Mouse (Mus musculus) midbrain, embryonic 10.5 days (tissue): ENCODE measurements around the gene Znrf3. TPM values are rescaled to one million over a fixed set of nuclear protein-coding genes. Genes with fewer than 3 reads are reported as not detected.

Source experiments
- DNase-seq: peaks from one replicate; pipeline ENCODE4 v3.0.0-alpha.2; 2017; ENCODE audit warnings: low spot score
- H3K27ac ChIP-seq: fragments of 300-500 bp; sonication (generic); replicated peaks from 2 replicates; pipeline ENCODE4 v1.5.1; 2016; ENCODE audit warnings: mild to moderate bottlenecking
- H3K27me3 ChIP-seq: fragments of 300-500 bp; sonication (generic); 2 replicates; pipeline ENCODE4 v1.6.1; 2016; ENCODE audit warnings: low read depth, mild to moderate bottlenecking; ENCODE audit not compliant: poor library complexity, severe bottlenecking
- H3K36me3 ChIP-seq: fragments of 300-500 bp; sonication (generic); 2 replicates; pipeline ENCODE4 v1.6.1; 2016; ENCODE audit warnings: mild to moderate bottlenecking, moderate library complexity
- H3K4me1 ChIP-seq: fragments of 300-500 bp; sonication (generic); 2 replicates; pipeline ENCODE4 v1.6.1; 2016
- H3K4me3 ChIP-seq: fragments of 300-500 bp; sonication (generic); 2 replicates; pipeline ENCODE4 v1.5.1; 2016; ENCODE audit warnings: mild to moderate bottlenecking, moderate library complexity
- H3K9me3 ChIP-seq: fragments of 300-500 bp; sonication (generic); replicated peaks from 2 replicates; pipeline ENCODE4 v1.6.1; 2016; ENCODE audit warnings: mild to moderate bottlenecking
- WGBS: fragments of 180-500 bp; shearing (Covaris S2); methylation state at CpG from one replicate; pipeline ENCODE4 v1.1.7; 2016; 5-methylcytosine and 5-hydroxymethylcytosine counted together
- polyA plus RNA-seq: library from polyadenylated mRNA; unstranded; fragments of >200 nt; fragmentation: Nextera tagmentation; extraction: Ambion mirVana; gene quantifications from 2 replicates; pipeline ENCODE4 v1.2.1, GENCODE M21; 2016

Znrf3 gene
- polyA plus RNA-seq, 1 experiment from 2014 or later: 12.2 TPM

- Histone ChIP-seq H3K4me3 (no peak overlapping the region), H3K27ac (no peak overlapping the region), H3K4me1 (peaks cover 20% of the 10 kb centered on the region), H3K9me3 (no peaks in the 10 kb centered on the region), H3K36me3 (no peaks in the 10 kb centered on the region), H3K27me3 (no peaks in the 10 kb centered on the region)
- 89% methylated on average over 2 of the region's 2 CpGs for WGBS
- DNase-seq: no peak
Observed at GRCm38 (mm10) chr11:5432330-5432729, 12.3 kb downstream of the Znrf3 start.

- Histone ChIP-seq H3K4me3 (no peak overlapping the region), H3K4me1 (peaks cover 27% of the 10 kb centered on the region), H3K27me3 (no peaks in the 10 kb centered on the region), H3K27ac (no peak overlapping the region), H3K9me3 (no peaks in the 10 kb centered on the region), H3K36me3 (no peaks in the 10 kb centered on the region)
- WGBS: 80% methylated on average over 1 of the region's 1 CpGs
- no peak for DNase-seq
Observed at GRCm38 (mm10) chr11:5430863-5431262, 13.8 kb downstream of the Znrf3 start.

- no peaks in the 10 kb centered on the region for H3K36me3 ChIP-seq
- no peaks in the 10 kb centered on the region for H3K9me3 ChIP-seq
- WGBS: 97% methylated on average over 4 of the region's 4 CpGs
- H3K4me1 ChIP-seq: peaks cover 30% of the 10 kb centered on the region
- H3K4me3 ChIP-seq: no peak overlapping the region
- H3K27me3 ChIP-seq: no peaks in the 10 kb centered on the region
- no peak overlapping the region for H3K27ac ChIP-seq
- no peak for DNase-seq
Observed at GRCm38 (mm10) chr11:5429396-5430190, 15.1 kb downstream of the Znrf3 start.

GRCm38 (mm10) chr11:5427251-5427650 is 17.4 kb downstream of the Znrf3 start:
- Histone ChIP-seq H3K4me3 (no peak overlapping the region), H3K36me3 (no peaks in the 10 kb centered on the region), H3K27me3 (no peaks in the 10 kb centered on the region), H3K4me1 (peaks cover 42% of the 10 kb centered on the region), H3K9me3 (no peaks in the 10 kb centered on the region), H3K27ac (no peak overlapping the region)
- DNase-seq: no peak
- WGBS: 86% methylated on average over 3 of the region's 3 CpGs

GRCm38 (mm10) chr11:5426317-5426716 is 18.3 kb downstream of the Znrf3 start:
- Histone ChIP-seq H3K36me3 (no peaks in the 10 kb centered on the region), H3K9me3 (no peaks in the 10 kb centered on the region), H3K4me3 (no peak overlapping the region), H3K27ac (no peak overlapping the region), H3K4me1 (peaks cover 41% of the 10 kb centered on the region), H3K27me3 (no peaks in the 10 kb centered on the region)
- DNase-seq: no peak
- WGBS: 92% methylated on average over 2 of the region's 2 CpGs

- Histone ChIP-seq H3K9me3 (no peaks in the 10 kb centered on the region), H3K4me1 (peaks cover 35% of the 10 kb centered on the region), H3K27ac (no peak overlapping the region), H3K36me3 (no peaks in the 10 kb centered on the region), H3K4me3 (no peak overlapping the region), H3K27me3 (no peaks in the 10 kb centered on the region)
- no peak for DNase-seq
- 68% methylated on average over 2 of the region's 2 CpGs for WGBS
Observed at GRCm38 (mm10) chr11:5425106-5425505, 19.5 kb downstream of the Znrf3 start.

- Histone ChIP-seq H3K27ac (no peak overlapping the region), H3K9me3 (no peaks in the 10 kb centered on the region), H3K4me3 (no peak overlapping the region), H3K4me1 (peaks cover 42% of the 10 kb centered on the region), H3K27me3 (no peaks in the 10 kb centered on the region), H3K36me3 (no peaks in the 10 kb centered on the region)
- 81% methylated on average over 4 of the region's 4 CpGs for WGBS
- DNase-seq: no peak
Observed at GRCm38 (mm10) chr11:5424185-5424584, 20.5 kb downstream of the Znrf3 start.

GRCm38 (mm10) chr11:5423000-5423399 is 21.6 kb downstream of the Znrf3 start:
- Histone ChIP-seq H3K27ac (no peak overlapping the region), H3K36me3 (no peaks in the 10 kb centered on the region), H3K9me3 (no peaks in the 10 kb centered on the region), H3K4me3 (no peak overlapping the region), H3K27me3 (no peaks in the 10 kb centered on the region), H3K4me1 (peaks cover 42% of the 10 kb centered on the region)
- no peak for DNase-seq

GRCm38 (mm10) chr11:5422252-5422636 is 22.4 kb downstream of the Znrf3 start:
- H3K27me3 ChIP-seq: no peaks in the 10 kb centered on the region
- 79% methylated on average over 1 of the region's 1 CpGs for WGBS
- no peaks in the 10 kb centered on the region for H3K9me3 ChIP-seq
- DNase-seq: no peak
- H3K27ac ChIP-seq: no peak overlapping the region
- H3K36me3 ChIP-seq: no peaks in the 10 kb centered on the region
- no peak overlapping the region for H3K4me3 ChIP-seq
- H3K4me1 ChIP-seq: peaks cover 45% of the 10 kb centered on the region

- Histone ChIP-seq H3K36me3 (no peaks in the 10 kb centered on the region), H3K27me3 (no peaks in the 10 kb centered on the region), H3K9me3 (no peaks in the 10 kb centered on the region), H3K27ac (no peak overlapping the region), H3K4me1 (peaks cover 48% of the 10 kb centered on the region), H3K4me3 (no peak overlapping the region)
- WGBS: 59% methylated on average over 4 of the region's 4 CpGs
- DNase-seq: no peak
Observed at GRCm38 (mm10) chr11:5421506-5422251, 23.0 kb downstream of the Znrf3 start.

GRCm38 (mm10) chr11:5415617-5416338 is 28.9 kb downstream of the Znrf3 start:
- Histone ChIP-seq H3K27me3 (no peaks in the 10 kb centered on the region), H3K9me3 (no peaks in the 10 kb centered on the region), H3K4me3 (no peak overlapping the region), H3K27ac (peak overlapping the region; percentile 70), H3K4me1 (peaks cover 74% of the 10 kb centered on the region), H3K36me3 (no peaks in the 10 kb centered on the region)
- 22% methylated on average over 6 of the region's 6 CpGs for WGBS
- peak; percentile 38 for DNase-seq

- 22% methylated on average over 2 of the region's 2 CpGs for WGBS
- peak; percentile 18 for DNase-seq
- no peak overlapping the region for H3K4me3 ChIP-seq
Observed at GRCm38 (mm10) chr11:5414856-5415616, 29.6 kb downstream of the Znrf3 start.

More at GRCm38 (mm10) chr11:5414856-5415616, 29.6 kb downstream of the Znrf3 start:
- Histone ChIP-seq H3K36me3 (0 out of 2 replicates have a peak, but pooled peaks cover 2% of the 10 kb centered on the region), H3K9me3 (no peaks in the 10 kb centered on the region), H3K27ac (peak overlapping the region; percentile 70), H3K4me1 (peaks cover 74% of the 10 kb centered on the region), H3K27me3 (no peaks in the 10 kb centered on the region)
